Mouse (Mus musculus) ES-E14 (cell line): ENCODE data around the gene Car11. TPM values are rescaled to one million over a fixed set of nuclear protein-coding genes. Genes with fewer than 3 reads are reported as not detected.

Experiments used
- DNase-seq: peaks from one replicate; pipeline ENCODE4 v3.0.0-alpha.2; 2013; ENCODE audit warnings: low read depth, low spot score
- H3K27ac ChIP-seq: 2 replicates; pipeline ENCODE4 v1.5.1; 2012; ENCODE audit warnings: low read depth, mild to moderate bottlenecking, low read length, moderate library complexity, mixed read lengths; ENCODE audit not compliant: poor library complexity, insufficient read depth, severe bottlenecking
- H3K36me3 ChIP-seq: 2 replicates; pipeline ENCODE4 v1.6.1; 2012; ENCODE audit warnings: mild to moderate bottlenecking, low read length, moderate library complexity, mixed read lengths; ENCODE audit not compliant: control insufficient read depth, poor library complexity, insufficient read depth, severe bottlenecking
- H3K4me1 ChIP-seq, 2 experiments: fragments of 150-350 bp in 1 of 2; sonication (generic) in 1 of 2; 2 replicates each; pipeline ENCODE4 v1.6.1; 2012; ENCODE audit warnings: low read length in 2 of 2, mild to moderate bottlenecking in 1 of 2, mixed read lengths in 1 of 2; ENCODE audit not compliant: control insufficient read depth in 2 of 2, insufficient read depth in 2 of 2, poor library complexity in 1 of 2
- H3K4me3 ChIP-seq, 2 experiments: fragments of 150-350 bp in 1 of 2; sonication (generic) in 1 of 2; 2 replicates each; pipeline ENCODE4 v1.5.1; 2012; ENCODE audit warnings: low read length in 2 of 2, low read depth in 1 of 2, mild to moderate bottlenecking in 1 of 2, mixed read lengths in 1 of 2; ENCODE audit not compliant: insufficient read depth in 1 of 2, poor library complexity in 1 of 2, severe bottlenecking in 1 of 2
- H3K9ac ChIP-seq: 2 replicates; pipeline ENCODE4 v1.6.1; 2012; ENCODE audit warnings: low read depth, mild to moderate bottlenecking, low read length, mixed read lengths; ENCODE audit not compliant: poor library complexity, insufficient read depth, severe bottlenecking
- H3K9me3 ChIP-seq: fragments of 150-350 bp; sonication (generic); 2 replicates; pipeline ENCODE4 v1.6.1; 2012; ENCODE audit warnings: low read depth, mild to moderate bottlenecking, low read length; ENCODE audit not compliant: control insufficient read depth, insufficient read depth
- CHD2 ChIP-seq: IDR thresholded peaks from 2 replicates; pipeline ENCODE4 v1.6.1; 2014; ENCODE audit warnings: mild to moderate bottlenecking, low read depth, low read length, inconsistent platforms
- HCFC1 ChIP-seq: IDR thresholded peaks from 2 replicates; pipeline ENCODE4 v1.6.1; 2012; ENCODE audit warnings: low read length, inconsistent platforms, borderline replicate concordance; ENCODE audit not compliant: insufficient read depth
- MAFK ChIP-seq: IDR thresholded peaks from 2 replicates; pipeline ENCODE4 v1.6.1; 2014; ENCODE audit warnings: mild to moderate bottlenecking, low read depth, low read length, inconsistent platforms; ENCODE audit not compliant: insufficient read depth
- ZC3H11A ChIP-seq: IDR thresholded peaks from 2 replicates; pipeline ENCODE4 v1.6.1; 2012; ENCODE audit warnings: low read depth, mild to moderate bottlenecking, inconsistent platforms, low read length, borderline replicate concordance
- ZNF384 ChIP-seq: IDR thresholded peaks from 2 replicates; pipeline ENCODE4 v1.6.1; 2012; ENCODE audit warnings: low read depth, low read length, inconsistent platforms
- in situ Hi-C, 2 experiments: fragments of 600-800 bp; cut with MboI; formaldehyde crosslinking; loops; one replicate each; pipeline ENCODE4 v1.15.1; 2025; ENCODE audit warnings: low sequenced_read_pairs in 2 of 2, inconsistent platforms in 1 of 2; ENCODE audit not compliant: unreplicated experiment in 2 of 2
- total RNA-seq: library from RNA; depleted of rRNA; stranded (reverse); fragments of 300-350 nt; gene quantifications from 2 replicates; pipeline ENCODE4 v1.2.3, GENCODE M21; 2012

Car11 gene
- total RNA-seq, 1 experiment, result 4.4 TPM

DNA sequence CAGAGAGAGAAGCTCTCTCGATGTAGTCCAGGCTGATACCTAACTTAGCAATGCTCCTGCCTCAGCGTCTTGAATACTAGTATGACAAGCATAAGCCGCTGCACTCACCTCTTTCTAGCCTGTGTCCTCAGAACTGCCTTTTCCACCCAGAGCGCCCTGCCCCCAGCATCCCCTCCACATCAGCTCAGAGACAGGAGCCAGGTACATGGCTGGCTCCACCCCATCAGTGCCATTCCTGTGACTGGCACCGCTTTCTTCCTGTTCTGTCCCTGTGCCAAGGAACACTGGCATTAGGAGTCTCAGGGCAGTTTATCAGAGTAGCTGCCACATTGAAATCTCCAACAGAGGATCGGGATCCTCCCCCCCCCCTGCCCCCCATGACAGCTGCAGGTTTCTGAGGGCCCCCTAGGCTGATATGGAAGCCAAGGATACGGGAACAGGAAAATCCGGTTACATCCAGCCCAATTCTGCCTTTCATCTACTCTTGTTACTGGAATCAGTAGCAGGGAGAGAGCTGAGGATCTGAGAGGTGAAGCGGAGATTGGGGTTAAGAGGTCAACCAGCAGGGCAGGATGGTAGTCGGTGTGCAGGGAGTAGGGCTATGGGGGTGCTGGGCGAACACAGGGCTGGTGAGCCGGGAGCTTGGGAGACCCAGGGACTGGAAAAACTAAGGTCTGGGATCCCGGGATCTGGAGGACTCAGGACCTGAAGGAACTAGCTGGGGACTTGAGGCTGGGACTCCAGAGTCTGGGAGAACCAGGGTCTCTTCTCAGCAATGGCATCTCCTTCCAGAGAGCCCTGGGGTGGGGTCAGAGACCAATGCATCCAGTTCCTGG, 34.1 kb upstream of the Car11 start:
- TF ChIP-seq MAFK (no peak), CHD2 (no peak), HCFC1 (no peak), ZNF384 (no peak), ZC3H11A (no peak)
- in situ Hi-C loops, result no loop called here
- Histone ChIP-seq H3K27ac (no peak overlapping the region), H3K36me3 (no peaks in the 10 kb centered on the region), H3K4me3 (no peak overlapping the region; a peak in 1 of 4 replicates), H3K9me3 (0 out of 2 replicates have a peak, but pooled peaks cover 4% of the 10 kb centered on the region), H3K4me1 (peaks cover 2 to 13% of the 10 kb centered on the region in 2 experiments; a peak in 2 of 4 replicates), H3K9ac (no peak overlapping the region)
- DNase-seq, result no peak

DNA sequence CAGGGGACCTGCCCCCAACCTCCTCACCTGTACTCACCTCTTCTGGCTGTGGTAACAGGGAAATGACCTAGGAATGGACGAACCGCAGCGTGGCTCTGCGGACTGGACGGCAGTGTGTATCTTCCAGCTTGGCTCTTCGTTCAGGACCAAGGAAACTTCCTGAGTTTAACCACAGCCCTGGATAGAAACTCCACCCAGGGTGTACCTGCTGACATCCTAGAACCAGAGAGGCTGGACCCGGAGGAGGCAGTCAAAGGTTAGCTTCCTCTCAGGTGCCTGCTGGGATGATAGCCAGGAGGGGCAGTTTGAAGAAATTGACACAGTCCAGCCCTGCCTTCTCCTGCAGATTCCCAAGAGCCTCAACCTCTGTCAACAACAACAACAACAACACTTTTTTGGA, 33.5 kb upstream of the Car11 start, which contains the start of gene Fut2:
Gene Fut2 (minus strand): TSS at position 234 of the 400 bp plus-strand sequence.
- peaks cover 2 to 13% of the 10 kb centered on the region in 2 experiments; a peak in 2 of 4 replicates for H3K4me1 ChIP-seq
- 0 out of 2 replicates have a peak, but pooled peaks cover 1% of the 10 kb centered on the region for H3K9me3 ChIP-seq
- no peak within 1 kb of the TSS for H3K9ac ChIP-seq
- DNase-seq, result no peak
- H3K36me3 ChIP-seq, result no peaks in the 10 kb centered on the region
- H3K4me3 ChIP-seq, result no peak within 1 kb of the TSS; a peak in 1 of 4 replicates
- no peak for TF ChIP-seq ZNF384
- no peak for TF ChIP-seq MAFK
- no peak for TF ChIP-seq ZC3H11A
- TF ChIP-seq HCFC1, result no peak
- no peak for TF ChIP-seq CHD2
- in situ Hi-C loops, result no loop called here
- H3K27ac ChIP-seq, result no peak within 1 kb of the TSS

DNA sequence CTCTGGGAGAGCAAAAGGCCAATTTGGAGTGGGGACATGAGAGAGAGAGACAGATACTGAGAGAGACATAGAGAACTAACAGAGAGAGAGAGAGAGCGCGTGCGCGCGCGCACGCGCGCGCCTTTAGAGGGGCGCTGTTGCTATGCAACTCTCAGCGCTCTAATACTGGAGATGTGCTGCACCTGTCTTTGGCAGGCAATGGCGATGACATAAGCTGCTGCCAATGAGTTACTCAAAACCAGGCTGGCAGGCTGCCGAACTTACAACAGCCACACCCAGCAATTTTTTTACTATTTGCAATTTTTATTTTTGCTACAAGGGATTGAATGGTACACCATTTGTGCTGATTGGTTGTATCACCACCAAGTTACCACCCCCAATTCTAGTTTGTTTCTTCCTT, 31.9 kb upstream of the Car11 start:
- no peak overlapping the region for H3K9ac ChIP-seq
- no peaks in the 10 kb centered on the region for H3K9me3 ChIP-seq
- no peak overlapping the region for H3K4me3 ChIP-seq
- H3K36me3 ChIP-seq, result no peaks in the 10 kb centered on the region
- no peak overlapping the region for H3K27ac ChIP-seq
- in situ Hi-C loops, result no loop called here
- DNase-seq, result no peak
- no peak for TF ChIP-seq ZNF384
- TF ChIP-seq CHD2, result no peak
- no peak for TF ChIP-seq HCFC1
- no peak for TF ChIP-seq ZC3H11A
- no peak for TF ChIP-seq MAFK
- H3K4me1 ChIP-seq, result peaks cover 2 to 13% of the 10 kb centered on the region in 2 experiments; a peak in 2 of 4 replicates

DNA sequence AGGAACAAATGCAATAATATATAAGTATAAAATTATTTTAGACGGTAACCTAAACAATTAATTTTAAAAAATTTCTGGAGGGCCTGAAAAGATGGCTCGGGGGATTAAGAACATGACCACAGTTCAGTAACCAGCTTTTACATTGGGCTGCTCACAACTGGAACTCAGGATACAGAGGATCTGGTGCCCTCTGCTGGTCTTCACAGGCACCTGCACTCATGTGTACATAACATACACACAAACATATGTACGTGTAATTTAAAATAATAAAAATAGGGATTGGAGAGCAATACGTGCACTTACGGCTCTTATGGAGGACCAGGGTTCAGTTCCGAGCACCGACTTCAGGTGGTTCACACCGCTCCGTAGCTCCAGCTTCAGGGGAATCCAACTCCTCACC, 30.7 kb upstream of the Car11 start:
- Histone ChIP-seq H3K27ac (no peak overlapping the region), H3K36me3 (no peaks in the 10 kb centered on the region), H3K9ac (no peak overlapping the region), H3K4me1 (peaks cover 2 to 9% of the 10 kb centered on the region in 2 experiments; a peak in 2 of 4 replicates), H3K9me3 (no peaks in the 10 kb centered on the region), H3K4me3 (no peak overlapping the region)
- DNase-seq, result no peak
- in situ Hi-C loops, result no loop called here
- TF ChIP-seq CHD2 (no peak), ZNF384 (no peak), MAFK (no peak), ZC3H11A (no peak), HCFC1 (no peak)
